ENCODE assay signal across 16 mouse cellular contexts in the genomic region with DNA sequence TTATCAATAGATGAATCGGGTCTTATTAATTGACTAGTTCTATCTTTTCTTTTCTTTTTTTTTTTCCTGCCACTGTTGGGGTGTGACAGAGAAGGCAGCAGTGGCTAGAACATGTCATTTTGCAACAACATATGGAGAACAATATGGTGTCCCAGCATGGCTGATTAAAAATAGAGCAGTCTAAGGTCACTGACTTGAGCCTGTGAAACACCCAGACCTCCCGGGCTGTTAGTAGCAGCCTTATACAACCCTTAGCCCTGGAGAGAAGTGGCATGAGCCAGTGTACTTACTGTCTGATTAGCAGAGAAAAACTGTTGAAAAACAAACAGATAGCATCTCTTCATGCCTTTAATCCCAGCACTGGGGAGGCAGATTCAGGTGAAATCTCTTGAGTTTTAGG. TPM values are rescaled to one million over a fixed set of nuclear protein-coding genes. Genes with fewer than 3 reads are reported as not detected.
DNase-seq lines count a peak whose midpoint lies in the region; TF ChIP-seq lines count a peak whose summit lies in the region.
"Had no signal": no experiment of that assay in that cellular context is flagged by ENCODE, and none has a peak within 500 bp of the region (broad histone marks: within the 10 kb centered on the region; RNA-seq: fewer than 3 reads in every experiment).

No protein-coding gene starts in this region.

- 11% methylated on average over 2 of the region's 2 CpGs for WGBS in cerebellum, adult 2 months

- TF ChIP-seq CTCF in layer of hippocampus, adult 2 months (conservative IDR thresholded peaks at IDR 0.05) = no peak
- no peak for TF ChIP-seq CTCF in cerebellum, adult 2 months (IDR thresholded peaks at IDR 0.05; ENCODE audit: borderline replicate concordance, insufficient read depth, low read depth, low read length)

- peaks cover 18% of the 10 kb centered on the region; the same call in 1 of the 2 replicates for H3K4me1 ChIP-seq in cerebellum, adult 2 months (ENCODE audit: control insufficient read depth, insufficient read depth, low read length)

- peak overlapping the region; percentile 97 for H3K4me3 ChIP-seq in layer of hippocampus, adult 2 months
- H3K4me3 ChIP-seq in cerebellum, adult 2 months (replicated peaks; ENCODE audit: insufficient read depth, low read depth, low read length) = no peak overlapping the region

- H3K27ac ChIP-seq in layer of hippocampus, adult 2 months = no peak overlapping the region
- no peak overlapping the region for H3K27ac ChIP-seq in cerebellum, adult 2 months (ENCODE audit: insufficient read depth, low read length)
- H3K27ac ChIP-seq: embryonic facial prominence, embryonic 15.5 days; limb, embryonic 10.5 days; liver, embryonic 15.5 days; macrophage had no signal

- H3K27me3 ChIP-seq in cerebellum, adult 2 months (ENCODE audit: control insufficient read depth, insufficient read depth, low read length) = no peaks in the 10 kb centered on the region
- H3K27me3 ChIP-seq: CH12.LX; embryonic facial prominence, embryonic 15.5 days had no signal

- no peak for TF ChIP-seq POLR2A in cerebellum, adult 2 months (IDR thresholded peaks at IDR 0.05; ENCODE audit: borderline replicate concordance, insufficient read depth, low read length)

- no peak for DNase-seq in layer of hippocampus, adult 2 months (ENCODE audit: low spot score in 2 of 2)
- DNase-seq in layer of hippocampus, adult 11-12 months (ENCODE audit: low spot score) = no peak
- DNase-seq in cerebellum, adult 2 months = peak; percentile 68 to 94
- peak; percentile 63 to 74 for DNase-seq in cerebellum, postnatal 25 days
- DNase-seq in neural tube, embryonic 10.5 days (ENCODE audit: extremely low spot score, low spot score) = peak; percentile 16
- DNase-seq in adrenal gland, adult (ENCODE audit: inconsistent age in 2 of 2, low spot score in 1 of 2) = no peak
- DNase-seq in left cerebral cortex, adult 18-20 months (ENCODE audit: low spot score in 2 of 2) = no peak
- DNase-seq: adrenal gland, adult 2 months; kidney, postnatal 10 days; retina, postnatal 1 day; spleen, adult 18-20 months had no signal

RNA-seq across cellular contexts. Expression of gene Cers6, which starts 3.1 kb away (rescaled TPM):
- total RNA-seq in layer of hippocampus, adult 2 months (2021) = 10 to 100 TPM; 92.2 to 97.2 TPM
- 29.8 and 31.8 TPM in 2 replicates for polyA plus RNA-seq in cerebellum, adult 2 months (2012; rRNA removed)
- 10 to 100 TPM; 64.6 to 74.1 TPM for total RNA-seq in left cerebral cortex, adult 18-20 months (2021)
- total RNA-seq: CH12.LX had no signal

Comparison
In these comparisons a context has a peak if more than half of its experiments do, and no peak if none do; other contexts are left out.
1. DNase-seq: peak in cerebellum, adult 2 months (2 of 2), cerebellum, postnatal 25 days (2 of 2) and neural tube, embryonic 10.5 days (single experiment); none in layer of hippocampus, adult 2 months (0 of 2), layer of hippocampus, adult 11-12 months (single experiment), adrenal gland, adult (0 of 2) and left cerebral cortex, adult 18-20 months (0 of 2).